Mouse (Mus musculus) midbrain, postnatal 0 days (tissue): ENCODE measurements at regions not wholly inside any gene's neighbourhood (a gene's known extent, or its start where the extent isn't known, plus 50 kb on each side); places are given as distances from the start of the nearest gene placed in this dataset.

Source experiments
- ATAC-seq: fragments of 200-750 bp; cut with Nextera tagmentation; 2 replicates; pipeline ENCODE4 v1.8.0; 2017; ENCODE audit warnings: moderate number of reproducible peaks, mild to moderate bottlenecking, moderate TSS enrichment, moderate library complexity; ENCODE audit not compliant: low FRiP score
- DNase-seq: peaks from one replicate; pipeline ENCODE4 v3.0.0-alpha.2; 2015; ENCODE audit warnings: low spot score
- H3K27ac ChIP-seq: fragments of 300-500 bp; sonication (generic); 2 replicates; pipeline ENCODE4 v1.5.1; 2014; ENCODE audit warnings: low read depth, mild to moderate bottlenecking, low read length, mixed read lengths
- H3K27me3 ChIP-seq: fragments of 300-500 bp; sonication (generic); 2 replicates; pipeline ENCODE4 v1.6.1; 2014; ENCODE audit warnings: low read length, control low read depth, mixed read lengths; ENCODE audit not compliant: insufficient read depth
- H3K36me3 ChIP-seq: fragments of 300-500 bp; sonication (generic); 2 replicates; pipeline ENCODE4 v1.6.1; 2014; ENCODE audit warnings: low read length, control low read depth, mixed read lengths; ENCODE audit not compliant: insufficient read depth
- H3K4me1 ChIP-seq: fragments of 300-500 bp; sonication (generic); 2 replicates; pipeline ENCODE4 v1.6.1; 2014; ENCODE audit warnings: mild to moderate bottlenecking, control low read depth, antibody characterized with exemption, low read length, mixed read lengths; ENCODE audit not compliant: insufficient read depth
- H3K4me2 ChIP-seq: fragments of 300-500 bp; sonication (generic); 2 replicates; pipeline ENCODE4 v1.6.1; 2014; ENCODE audit warnings: low read depth, mild to moderate bottlenecking, low read length, mixed read lengths; ENCODE audit not compliant: poor library complexity, severe bottlenecking
- H3K4me3 ChIP-seq: fragments of 300-500 bp; sonication (generic); 2 replicates; pipeline ENCODE4 v1.5.1; 2014; ENCODE audit warnings: low read depth, mild to moderate bottlenecking, low read length, moderate library complexity
- H3K9ac ChIP-seq: fragments of 300-500 bp; sonication (generic); replicated peaks from 2 replicates; pipeline ENCODE4 v1.6.1; 2014; ENCODE audit warnings: mild to moderate bottlenecking, low read length, moderate library complexity, mixed read lengths; ENCODE audit not compliant: poor library complexity, severe bottlenecking
- H3K9me3 ChIP-seq: fragments of 300-500 bp; sonication (generic); 2 replicates; pipeline ENCODE4 v1.6.1; 2016; ENCODE audit warnings: low read length, control low read depth
- CTCF ChIP-seq: IDR thresholded peaks from 2 replicates; pipeline ENCODE4 v1.5.1; 2016; ENCODE audit warnings: antibody characterized with exemption, mild to moderate bottlenecking
- WGBS: fragments of 180-500 bp; shearing (Covaris S2); extraction: QIAGEN DNeasy Blood & Tissue Kit; methylation state at CpG from one replicate; pipeline ENCODE4 v1.1.7; 2014; 5-methylcytosine and 5-hydroxymethylcytosine counted together

GRCm38 (mm10) chr6:11710581-11710980 lies 196.7 kb downstream of the Ndufa4 start:
- H3K27me3 ChIP-seq = no peaks in the 10 kb centered on the region
- ATAC-seq (no peak), DNase-seq (no peak)
- no peaks in the 10 kb centered on the region for H3K4me1 ChIP-seq
- H3K27ac ChIP-seq = no peak overlapping the region
- 86% methylated on average over 2 of the region's 2 CpGs for WGBS
- TF ChIP-seq CTCF = no peak
- no peaks in the 10 kb centered on the region for H3K9me3 ChIP-seq
- H3K9ac ChIP-seq = no peak overlapping the region
- H3K4me3 ChIP-seq = no peak overlapping the region
- no peak overlapping the region for H3K4me2 ChIP-seq
- H3K36me3 ChIP-seq = no peaks in the 10 kb centered on the region

- Histone ChIP-seq H3K9ac (no peak overlapping the region), H3K27me3 (no peaks in the 10 kb centered on the region), H3K9me3 (no peaks in the 10 kb centered on the region), H3K27ac (no peak overlapping the region), H3K4me3 (no peak overlapping the region), H3K4me1 (no peaks in the 10 kb centered on the region), H3K4me2 (no peak overlapping the region), H3K36me3 (no peaks in the 10 kb centered on the region)
- no peak for TF ChIP-seq CTCF
- no peak for DNase-seq
- ATAC-seq = no peak
Observed at GRCm38 (mm10) chr6:11709465-11709864, 197.8 kb downstream of the Ndufa4 start.
